Mouse (Mus musculus): Measurements from ENCODE around the gene Pvalb. TPM values are rescaled to one million over a fixed set of nuclear protein-coding genes. Genes with fewer than 3 reads are reported as not detected.

Gene Pvalb
- polyA plus RNA-seq, 1 experiment from 2014 or later: 0.21 TPM

DNA sequence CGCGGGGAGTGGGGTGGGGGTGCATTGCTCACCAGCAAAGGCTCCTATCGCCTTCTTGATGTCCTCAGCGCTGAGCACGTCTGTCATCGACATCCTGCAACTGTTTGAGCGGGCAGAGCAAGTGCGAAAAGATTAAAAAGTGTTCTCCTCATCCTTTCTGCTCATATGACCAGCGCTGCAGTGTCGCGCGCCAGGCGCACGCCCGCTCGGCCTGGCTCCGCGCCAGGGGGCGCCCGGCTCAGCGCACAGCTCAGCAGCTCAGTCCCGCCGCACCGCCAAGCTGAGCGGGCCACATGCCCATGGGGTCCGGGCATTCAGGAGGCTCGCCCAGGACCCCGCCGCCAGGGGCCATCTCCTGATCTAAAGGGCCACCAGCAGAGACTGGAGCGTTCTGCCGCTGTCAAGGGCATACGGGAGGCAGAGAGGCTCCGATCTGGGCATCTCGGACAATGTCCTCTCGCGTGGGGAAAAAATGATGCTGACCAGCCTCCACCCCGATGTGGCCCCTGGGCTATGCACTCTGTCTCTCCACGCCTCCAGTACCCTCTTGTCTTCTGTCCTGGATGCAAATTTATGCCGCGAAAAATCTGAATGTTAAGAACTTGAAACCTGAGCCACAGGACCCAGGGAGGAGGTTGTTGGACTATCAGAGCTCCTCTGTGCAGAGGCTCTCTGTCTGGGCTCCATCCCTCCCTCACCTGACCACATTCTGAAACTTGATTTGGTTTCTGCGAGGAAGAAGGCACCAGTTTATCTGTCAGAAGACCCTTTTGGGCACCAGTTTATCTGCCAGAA is 1.9 kb downstream of the Pvalb start:
- WGBS: 2% methylated on average over 41 of the region's 41 CpGs
- H3K9ac ChIP-seq (ENCODE audit: low read length): no peak overlapping the region

DNA sequence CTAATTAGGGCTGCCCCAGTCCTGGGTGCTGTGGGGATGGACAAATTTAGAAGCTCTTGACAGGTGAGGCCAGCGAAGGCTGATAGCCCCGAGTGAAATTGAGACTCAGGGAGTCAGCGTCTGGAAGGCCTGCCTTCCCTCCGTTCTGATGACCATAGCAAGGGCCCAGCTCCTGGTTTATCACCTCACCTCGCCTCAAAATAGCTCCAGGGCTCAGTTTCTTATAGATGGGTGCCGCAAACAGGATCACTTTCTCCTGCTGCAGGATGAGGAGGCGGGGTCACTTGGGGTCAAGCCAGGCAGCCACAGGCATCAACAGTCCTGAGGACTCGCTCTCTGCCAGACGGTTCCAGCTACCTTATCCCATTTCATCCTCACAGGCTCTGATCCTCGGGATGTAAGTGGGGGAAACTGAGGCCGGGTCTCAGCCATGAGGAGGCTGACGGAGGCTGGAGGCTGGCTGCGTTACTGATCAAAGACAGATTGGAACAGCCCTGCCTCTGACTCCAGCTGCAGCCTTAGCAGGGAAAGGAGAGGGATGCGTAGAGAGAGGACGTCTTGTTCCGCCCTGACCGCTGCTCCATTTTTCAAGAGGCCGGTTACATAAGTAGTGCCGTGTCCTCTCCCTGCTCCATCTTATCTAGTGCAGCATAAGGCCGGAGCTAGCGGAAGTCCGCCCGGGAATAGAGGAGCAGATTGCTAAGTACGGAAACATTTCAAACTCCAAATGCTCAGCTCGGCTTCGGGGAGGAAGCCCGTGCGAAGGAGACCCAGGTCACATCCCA is 10.9 kb downstream of the Pvalb start:
- no peaks in the 10 kb centered on the region for H3K4me1 ChIP-seq (replicated peaks; ENCODE audit: control insufficient read depth, insufficient read depth, low read length)
- H3K9me3 ChIP-seq (ENCODE audit: control insufficient read depth, low read length): no peaks in the 10 kb centered on the region
- H3K27ac ChIP-seq (ENCODE audit: low read length): no peak overlapping the region
- 63% methylated on average over 28 of the region's 28 CpGs for WGBS
- ATAC-seq (ENCODE audit: low read depth): no peak
- no peak overlapping the region for H3K4me3 ChIP-seq (ENCODE audit: low read length)
- H3K27me3 ChIP-seq (ENCODE audit: control insufficient read depth, insufficient read depth, low read depth, low read length): no peaks in the 10 kb centered on the region
- H3K36me3 ChIP-seq (ENCODE audit: control insufficient read depth, insufficient read depth, low read length): no peaks in the 10 kb centered on the region
- no peak overlapping the region for H3K4me2 ChIP-seq (ENCODE audit: low read depth, low read length)
- H3K9ac ChIP-seq (ENCODE audit: low read length): no peak overlapping the region

More for the DNA sequence above, 1.9 kb downstream of the Pvalb start:
- peak overlapping the region; percentile 48 for H3K4me2 ChIP-seq (ENCODE audit: low read depth, low read length)
- H3K4me3 ChIP-seq (ENCODE audit: low read length): peak overlapping the region; percentile 29
- H3K9me3 ChIP-seq (ENCODE audit: control insufficient read depth, low read length): no peaks in the 10 kb centered on the region; the same call in 1 of the 2 replicates
- no peak overlapping the region for H3K27ac ChIP-seq (ENCODE audit: low read length)
- peaks cover 42% of the 10 kb centered on the region for H3K27me3 ChIP-seq (ENCODE audit: control insufficient read depth, insufficient read depth, low read depth, low read length)
- H3K36me3 ChIP-seq (ENCODE audit: control insufficient read depth, insufficient read depth, low read length): no peaks in the 10 kb centered on the region
- peak; percentile 80 for ATAC-seq (ENCODE audit: low read depth)
- no peaks in the 10 kb centered on the region for H3K4me1 ChIP-seq (replicated peaks; ENCODE audit: control insufficient read depth, insufficient read depth, low read length)

DNA sequence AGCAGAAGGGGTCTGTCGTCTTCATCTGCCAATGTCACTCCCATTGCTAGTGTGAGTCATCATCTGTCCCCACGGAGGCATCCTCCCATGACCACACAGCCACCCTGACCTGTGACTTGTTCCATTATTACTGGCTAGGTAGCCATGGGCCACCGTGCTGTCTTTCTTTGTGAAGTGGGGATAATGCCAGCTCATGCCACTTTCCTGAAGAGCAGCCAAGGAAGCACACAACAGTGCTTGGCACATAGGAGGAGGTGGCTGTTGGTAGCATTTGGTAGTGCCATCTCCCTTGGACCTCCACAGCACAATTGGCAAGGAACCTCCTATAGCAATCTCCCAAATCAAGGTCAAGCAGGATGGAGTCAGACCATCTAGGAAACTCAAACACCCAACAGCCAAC is 11.9 kb downstream of the Pvalb start:
- no peak overlapping the region for H3K27ac ChIP-seq (ENCODE audit: low read length)
- no peaks in the 10 kb centered on the region for H3K4me1 ChIP-seq (replicated peaks; ENCODE audit: control insufficient read depth, insufficient read depth, low read length)
- no peaks in the 10 kb centered on the region for H3K27me3 ChIP-seq (ENCODE audit: control insufficient read depth, insufficient read depth, low read depth, low read length)
- no peak overlapping the region for H3K4me2 ChIP-seq (ENCODE audit: low read depth, low read length)
- H3K9ac ChIP-seq (ENCODE audit: low read length): no peak overlapping the region
- H3K36me3 ChIP-seq (ENCODE audit: control insufficient read depth, insufficient read depth, low read length): no peaks in the 10 kb centered on the region
- no peak for ATAC-seq (ENCODE audit: low read depth)
- no peaks in the 10 kb centered on the region for H3K9me3 ChIP-seq (ENCODE audit: control insufficient read depth, low read length)
- H3K4me3 ChIP-seq (ENCODE audit: low read length): no peak overlapping the region
- WGBS: 71% methylated on average over 3 of the region's 3 CpGs

DNA sequence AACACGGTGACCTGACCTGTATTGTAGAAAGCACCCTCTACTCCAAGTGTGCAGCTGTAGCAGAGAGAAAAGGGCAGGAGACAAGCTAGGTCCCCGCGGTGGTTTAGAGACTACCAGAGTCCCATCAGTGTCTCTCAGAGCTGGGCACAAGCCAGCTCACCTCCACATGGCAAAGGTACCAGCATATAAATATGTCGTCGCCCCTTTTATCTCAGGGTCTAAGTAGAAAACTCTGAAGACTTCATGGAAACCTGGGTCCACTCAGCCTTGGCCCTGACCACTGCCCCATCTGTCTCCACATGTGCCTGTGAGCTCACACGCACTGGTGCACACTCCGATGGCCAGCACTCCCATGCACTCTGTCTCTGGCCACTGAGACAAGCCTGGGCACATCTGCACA is 16.6 kb downstream of the Pvalb start:
- Histone ChIP-seq H3K9ac (ENCODE audit: low read length) (no peak overlapping the region), H3K9me3 (ENCODE audit: control insufficient read depth, low read length) (no peaks in the 10 kb centered on the region), H3K4me1 (replicated peaks; ENCODE audit: control insufficient read depth, insufficient read depth, low read length) (no peaks in the 10 kb centered on the region; the same call in 1 of the 2 replicates), H3K27me3 (ENCODE audit: control insufficient read depth, insufficient read depth, low read depth, low read length) (no peaks in the 10 kb centered on the region), H3K4me3 (ENCODE audit: low read length) (no peak overlapping the region), H3K27ac (ENCODE audit: low read length) (no peak overlapping the region), H3K4me2 (ENCODE audit: low read depth, low read length) (no peak overlapping the region), H3K36me3 (ENCODE audit: control insufficient read depth, insufficient read depth, low read length) (no peaks in the 10 kb centered on the region)
- WGBS: 82% methylated on average over 7 of the region's 7 CpGs
- no peak for ATAC-seq (ENCODE audit: low read depth)

DNA sequence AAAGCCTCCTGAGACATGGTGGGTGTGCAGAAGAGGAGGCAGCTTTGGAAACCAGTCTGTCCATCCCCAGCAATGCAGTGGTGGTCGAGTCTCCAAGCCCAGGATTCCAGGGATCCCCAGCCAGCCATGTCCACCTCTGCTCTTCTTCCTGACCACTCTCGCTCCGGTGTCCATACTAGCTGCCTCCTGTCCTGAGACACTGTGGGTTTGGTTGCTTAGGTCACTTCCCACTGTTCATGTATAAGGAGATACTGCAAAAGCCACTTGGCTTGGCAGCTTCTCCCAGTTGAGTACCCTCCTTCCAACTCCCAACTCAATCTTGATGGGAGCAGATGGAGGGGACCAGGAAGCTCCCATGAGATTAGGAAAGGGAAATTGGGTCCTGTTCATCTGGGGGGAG is 17.7 kb downstream of the Pvalb start:
- H3K36me3 ChIP-seq (ENCODE audit: control insufficient read depth, insufficient read depth, low read length): no peaks in the 10 kb centered on the region
- ATAC-seq (ENCODE audit: low read depth): no peak
- H3K9me3 ChIP-seq (ENCODE audit: control insufficient read depth, low read length): no peaks in the 10 kb centered on the region
- 71% methylated on average over 3 of the region's 3 CpGs for WGBS
- H3K4me3 ChIP-seq (ENCODE audit: low read length): no peak overlapping the region
- no peak overlapping the region for H3K9ac ChIP-seq (ENCODE audit: low read length)
- H3K27me3 ChIP-seq (ENCODE audit: control insufficient read depth, insufficient read depth, low read depth, low read length): no peaks in the 10 kb centered on the region
- no peak overlapping the region for H3K4me2 ChIP-seq (ENCODE audit: low read depth, low read length)
- no peaks in the 10 kb centered on the region; the same call in 1 of the 2 replicates for H3K4me1 ChIP-seq (replicated peaks; ENCODE audit: control insufficient read depth, insufficient read depth, low read length)
- no peak overlapping the region for H3K27ac ChIP-seq (ENCODE audit: low read length)

DNA sequence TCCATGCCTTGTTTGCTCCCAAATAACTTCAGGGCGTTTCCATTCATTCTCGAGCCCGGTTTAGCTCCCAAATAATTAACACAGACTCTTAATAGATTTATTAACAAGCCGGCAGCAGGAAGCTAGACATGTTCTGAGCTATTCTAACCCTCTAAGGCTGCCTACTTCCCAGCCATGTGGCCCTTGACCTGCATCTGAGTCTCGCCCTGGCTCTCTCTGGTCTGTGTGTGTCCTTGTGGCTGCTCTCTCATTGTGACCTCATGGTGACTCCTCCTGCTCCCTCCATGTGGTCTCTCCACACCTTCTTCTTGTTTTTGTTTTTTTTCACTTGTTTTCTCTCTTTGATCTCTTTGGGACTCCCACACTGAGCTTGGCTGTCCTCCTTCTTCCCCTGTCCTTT is 19.3 kb downstream of the Pvalb start:
- H3K27me3 ChIP-seq (ENCODE audit: control insufficient read depth, insufficient read depth, low read depth, low read length): no peaks in the 10 kb centered on the region
- ATAC-seq (ENCODE audit: low read depth): no peak
- peaks cover 1% of the 10 kb centered on the region for H3K4me1 ChIP-seq (replicated peaks; ENCODE audit: control insufficient read depth, insufficient read depth, low read length)
- H3K9me3 ChIP-seq (ENCODE audit: control insufficient read depth, low read length): no peaks in the 10 kb centered on the region
- H3K4me3 ChIP-seq (ENCODE audit: low read length): no peak overlapping the region
- 54% methylated on average over 5 of the region's 5 CpGs for WGBS
- H3K27ac ChIP-seq (ENCODE audit: low read length): no peak overlapping the region
- H3K9ac ChIP-seq (ENCODE audit: low read length): no peak overlapping the region
- no peak overlapping the region for H3K4me2 ChIP-seq (ENCODE audit: low read depth, low read length)
- H3K36me3 ChIP-seq (ENCODE audit: control insufficient read depth, insufficient read depth, low read length): no peaks in the 10 kb centered on the region

DNA sequence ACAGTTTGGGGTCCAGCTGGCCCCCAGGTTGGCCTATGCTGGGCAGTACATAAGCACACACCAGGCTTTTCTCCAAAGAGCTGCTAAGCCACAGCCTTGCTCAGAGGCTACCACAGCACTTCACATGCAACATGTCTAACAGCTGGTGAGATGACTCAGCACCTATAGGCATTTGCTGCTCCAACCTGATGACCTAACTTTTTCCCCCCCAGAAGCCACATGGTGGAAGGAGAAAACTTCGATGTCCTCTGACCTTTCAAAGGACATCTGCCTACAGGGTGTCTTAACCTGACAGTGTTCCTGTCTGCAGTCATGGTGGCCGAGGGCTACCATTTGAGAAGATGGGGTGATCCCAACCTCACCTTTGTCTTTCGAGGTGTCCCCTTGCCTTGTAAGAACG is 20.6 kb downstream of the Pvalb start:
- no peak overlapping the region for H3K4me3 ChIP-seq (ENCODE audit: low read length)
- WGBS: 87% methylated on average over 4 of the region's 4 CpGs
- H3K4me2 ChIP-seq (ENCODE audit: low read depth, low read length): no peak overlapping the region
- no peaks in the 10 kb centered on the region for H3K9me3 ChIP-seq (ENCODE audit: control insufficient read depth, low read length)
- no peaks in the 10 kb centered on the region for H3K36me3 ChIP-seq (ENCODE audit: control insufficient read depth, insufficient read depth, low read length)
- H3K9ac ChIP-seq (ENCODE audit: low read length): no peak overlapping the region
- no peak overlapping the region for H3K27ac ChIP-seq (ENCODE audit: low read length)
- no peak for ATAC-seq (ENCODE audit: low read depth)
- peaks cover 11% of the 10 kb centered on the region for H3K4me1 ChIP-seq (replicated peaks; ENCODE audit: control insufficient read depth, insufficient read depth, low read length)
- H3K27me3 ChIP-seq (ENCODE audit: control insufficient read depth, insufficient read depth, low read depth, low read length): no peaks in the 10 kb centered on the region

DNA sequence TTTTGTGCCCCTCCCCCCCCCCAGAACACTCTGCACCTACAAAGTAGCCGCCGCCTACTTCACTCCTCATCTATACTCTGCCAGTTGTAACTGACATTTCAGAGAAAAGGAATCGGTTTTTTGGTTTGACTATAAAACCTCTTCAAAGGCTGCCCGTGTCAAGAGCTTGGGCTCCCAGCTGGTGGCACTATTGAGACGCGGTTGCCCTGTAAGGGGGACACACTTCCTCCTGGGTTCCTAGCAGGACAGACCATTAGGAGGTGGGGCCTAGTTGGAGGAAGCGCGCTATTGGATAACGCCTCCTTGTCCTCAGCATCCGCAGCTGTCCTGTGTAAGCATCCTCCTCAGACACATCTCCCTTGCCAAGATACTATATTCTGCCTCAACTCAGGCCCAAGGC is 21.3 kb downstream of the Pvalb start:
- peak; percentile 80 for ATAC-seq (ENCODE audit: low read depth)
- H3K9ac ChIP-seq (ENCODE audit: low read length): no peak overlapping the region
- no peaks in the 10 kb centered on the region for H3K9me3 ChIP-seq (ENCODE audit: control insufficient read depth, low read length)
- no peak overlapping the region for H3K4me3 ChIP-seq (ENCODE audit: low read length)
- H3K4me2 ChIP-seq (ENCODE audit: low read depth, low read length): no peak overlapping the region
- H3K36me3 ChIP-seq (ENCODE audit: control insufficient read depth, insufficient read depth, low read length): no peaks in the 10 kb centered on the region
- 3% methylated on average over 10 of the region's 10 CpGs for WGBS
- no peaks in the 10 kb centered on the region for H3K27me3 ChIP-seq (ENCODE audit: control insufficient read depth, insufficient read depth, low read depth, low read length)
- peaks cover 11% of the 10 kb centered on the region for H3K4me1 ChIP-seq (replicated peaks; ENCODE audit: control insufficient read depth, insufficient read depth, low read length)
- no peak overlapping the region for H3K27ac ChIP-seq (ENCODE audit: low read length)

DNA sequence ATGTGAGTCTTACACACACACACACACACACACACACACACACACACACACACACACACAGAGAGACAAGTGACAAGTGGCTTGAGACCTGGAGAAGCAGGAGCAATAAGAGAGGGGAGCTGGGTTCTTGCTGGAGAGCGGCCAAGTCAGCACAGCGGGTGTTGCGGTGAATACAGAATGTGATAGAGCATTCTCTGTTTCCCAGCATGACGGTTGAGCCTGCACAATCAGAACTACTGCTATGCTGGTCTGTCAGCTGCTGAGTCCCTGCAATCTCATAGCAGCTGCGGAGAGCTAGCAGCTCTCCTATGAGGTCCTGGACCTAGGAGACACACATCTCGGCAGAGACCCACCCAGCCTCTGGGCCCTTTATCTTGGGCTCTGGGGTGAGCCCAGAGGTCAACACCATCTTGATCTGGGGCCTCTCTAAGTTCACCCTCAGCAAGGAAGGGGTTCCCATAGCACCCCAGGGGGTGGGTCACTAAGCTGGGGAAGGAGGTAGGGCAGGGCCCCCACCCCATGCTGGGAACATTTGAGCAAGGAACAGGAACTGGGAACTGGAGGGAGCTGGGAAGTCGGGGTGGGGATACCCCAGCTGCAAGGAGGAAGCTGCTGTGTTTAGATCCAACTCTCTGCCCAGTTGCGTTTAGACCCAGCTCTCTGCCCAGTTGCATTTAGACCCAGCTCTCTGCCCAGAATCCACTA is 24.3 kb downstream of the Pvalb start:
- Histone ChIP-seq H3K9ac (ENCODE audit: low read length) (no peak overlapping the region), H3K36me3 (ENCODE audit: control insufficient read depth, insufficient read depth, low read length) (no peaks in the 10 kb centered on the region), H3K27me3 (ENCODE audit: control insufficient read depth, insufficient read depth, low read depth, low read length) (no peaks in the 10 kb centered on the region), H3K27ac (ENCODE audit: low read length) (peak overlapping the region; percentile 39; the same call in 1 of the 2 replicates), H3K4me1 (replicated peaks; ENCODE audit: control insufficient read depth, insufficient read depth, low read length) (peaks cover 17% of the 10 kb centered on the region), H3K9me3 (ENCODE audit: control insufficient read depth, low read length) (no peaks in the 10 kb centered on the region), H3K4me2 (ENCODE audit: low read depth, low read length) (no peak overlapping the region), H3K4me3 (ENCODE audit: low read length) (no peak overlapping the region)
- no peak for ATAC-seq (ENCODE audit: low read depth)
- 20% methylated on average over 8 of the region's 8 CpGs for WGBS
